Mouse (Mus musculus) embryonic fibroblast, embryonic 13.5 days (primary cell): ENCODE measurements around the gene Lrba.

ENCODE experiments used
- CTCF ChIP-seq: IDR thresholded peaks from 2 replicates; pipeline ENCODE4 v1.5.1; 2011; ENCODE audit warnings: mild to moderate bottlenecking, control low read depth, low read length, moderate library complexity, borderline replicate concordance; ENCODE audit not compliant: insufficient read depth
- POLR2A ChIP-seq: IDR thresholded peaks from 2 replicates; pipeline ENCODE4 v1.6.1; 2011; ENCODE audit warnings: low read depth, mild to moderate bottlenecking, control low read depth, low read length, moderate library complexity

DNA sequence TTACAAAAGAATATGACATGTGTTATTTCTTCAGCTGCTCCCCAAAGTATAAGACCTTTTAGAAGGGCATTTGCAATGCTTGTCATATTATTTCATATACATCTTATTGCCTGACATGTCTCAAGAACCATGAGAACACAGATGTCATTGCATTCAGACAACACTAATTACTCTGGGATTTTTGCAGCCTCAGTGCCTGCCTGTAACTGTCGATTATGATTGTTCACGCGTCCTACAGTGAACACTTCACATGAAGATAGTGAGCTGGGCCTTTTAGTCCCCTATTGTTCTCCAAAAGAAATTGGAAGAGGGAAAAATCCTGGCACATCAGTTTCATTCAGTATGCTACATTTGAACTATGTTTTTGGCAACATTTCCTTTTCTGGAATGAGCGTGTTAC lies 335.2 kb downstream of the Lrba start:
- TF ChIP-seq CTCF (no peak), POLR2A (no peak)
